Mouse (Mus musculus) bone marrow macrophage, adult 2 months (primary cell): ENCODE measurements at regions not wholly inside any gene's neighbourhood (a gene's known extent, or its start where the extent isn't known, plus 50 kb on each side); places are given as distances from the start of the nearest gene placed in this dataset.

Experiments
- H3K27ac ChIP-seq: 2 replicates; pipeline ENCODE4 v1.5.1; 2012; ENCODE audit warnings: low read depth, low read length; ENCODE audit not compliant: insufficient read depth
- H3K4me1 ChIP-seq: 2 replicates; pipeline ENCODE4 v1.6.1; 2012; ENCODE audit warnings: low read length; ENCODE audit not compliant: control insufficient read depth, insufficient read depth
- H3K4me3 ChIP-seq: 2 replicates; pipeline ENCODE4 v1.5.1; 2012; ENCODE audit warnings: mild to moderate bottlenecking, low read length, moderate library complexity; ENCODE audit not compliant: insufficient read depth
- CTCF ChIP-seq: IDR thresholded peaks from 2 replicates; pipeline ENCODE4 v1.5.1; 2012; ENCODE audit warnings: low read depth, mild to moderate bottlenecking, low read length, moderate library complexity
- POLR2A ChIP-seq: IDR thresholded peaks from 2 replicates; pipeline ENCODE4 v1.6.1; 2012; ENCODE audit warnings: mild to moderate bottlenecking, low read depth, low read length, borderline replicate concordance

GRCm38 (mm10) chr19:54206819-54207218 lies 162.9 kb downstream of the Adra2a start:
- no peak for TF ChIP-seq POLR2A
- no peak for TF ChIP-seq CTCF
- Histone ChIP-seq H3K4me3 (no peak overlapping the region), H3K27ac (no peak overlapping the region)

GRCm38 (mm10) chr19:54212169-54212568 lies 168.2 kb downstream of the Adra2a start:
- Histone ChIP-seq H3K27ac (no peak overlapping the region), H3K4me1 (peaks cover 3% of the 10 kb centered on the region), H3K4me3 (no peak overlapping the region)
- TF ChIP-seq POLR2A (no peak), CTCF (no peak)

More at GRCm38 (mm10) chr19:54206819-54207218, 162.9 kb downstream of the Adra2a start:
- H3K4me1 ChIP-seq: no peaks in the 10 kb centered on the region

GRCm38 (mm10) chr19:54244176-54244575 lies 200.2 kb downstream of the Adra2a start:
- no peak overlapping the region for H3K27ac ChIP-seq
- no peak overlapping the region for H3K4me3 ChIP-seq
- peaks cover 5% of the 10 kb centered on the region for H3K4me1 ChIP-seq
- TF ChIP-seq POLR2A: no peak
- TF ChIP-seq CTCF: no peak

GRCm38 (mm10) chr19:54248256-54248936 lies 204.4 kb downstream of the Adra2a start:
- no peak for TF ChIP-seq CTCF
- no peak for TF ChIP-seq POLR2A

GRCm38 (mm10) chr19:54252145-54252664 lies 208.3 kb downstream of the Adra2a start:
- H3K4me1 ChIP-seq: peaks cover 9% of the 10 kb centered on the region
- H3K4me3 ChIP-seq: no peak overlapping the region
- TF ChIP-seq CTCF (no peak), POLR2A (no peak)
- no peak overlapping the region for H3K27ac ChIP-seq

More at GRCm38 (mm10) chr19:54248256-54248936, 204.4 kb downstream of the Adra2a start:
- Histone ChIP-seq H3K4me1 (peaks cover 9% of the 10 kb centered on the region), H3K4me3 (no peak overlapping the region), H3K27ac (no peak overlapping the region)

GRCm38 (mm10) chr19:54257889-54258288 lies 213.9 kb downstream of the Adra2a start:
- Histone ChIP-seq H3K4me3 (no peak overlapping the region), H3K4me1 (no peaks in the 10 kb centered on the region), H3K27ac (no peak overlapping the region)
- no peak for TF ChIP-seq CTCF
- no peak for TF ChIP-seq POLR2A

GRCm38 (mm10) chr19:54259175-54259574 lies 215.2 kb downstream of the Adra2a start:
- no peak overlapping the region for H3K4me3 ChIP-seq
- no peak overlapping the region for H3K27ac ChIP-seq
- no peaks in the 10 kb centered on the region for H3K4me1 ChIP-seq
- TF ChIP-seq CTCF (no peak), POLR2A (no peak)

GRCm38 (mm10) chr19:54277368-54277767 lies 233.4 kb downstream of the Adra2a start:
- no peak for TF ChIP-seq POLR2A
- no peak for TF ChIP-seq CTCF
- H3K27ac ChIP-seq: no peak overlapping the region
- H3K4me3 ChIP-seq: no peak overlapping the region
- H3K4me1 ChIP-seq: no peaks in the 10 kb centered on the region

- Histone ChIP-seq H3K4me1 (no peaks in the 10 kb centered on the region), H3K27ac (no peak overlapping the region), H3K4me3 (no peak overlapping the region)
- TF ChIP-seq POLR2A (no peak), CTCF (no peak)
Measured at GRCm38 (mm10) chr19:54285481-54285880, 241.5 kb downstream of the Adra2a start.

GRCm38 (mm10) chr19:54297663-54298388 lies 253.9 kb downstream of the Adra2a start:
- H3K27ac ChIP-seq: no peak overlapping the region
- H3K4me1 ChIP-seq: no peaks in the 10 kb centered on the region
- H3K4me3 ChIP-seq: no peak overlapping the region
- no peak for TF ChIP-seq CTCF
- TF ChIP-seq POLR2A: no peak
